Mouse (Mus musculus) CD4-positive, CD25-positive, alpha-beta regulatory T cell, adult 2 months (primary cell): ENCODE measurements around the gene Snx5.

Experiments used
- DNase-seq: peaks from one replicate; pipeline ENCODE4 v3.0.0-alpha.2; 2012; ENCODE audit warnings: low read depth, low spot score

Gene Snx5

GRCm38 (mm10) chr2:144267004-144267730 lies 3.5 kb downstream of the Snx5 start:
- no peak for DNase-seq

GRCm38 (mm10) chr2:144265916-144266683 lies 4.6 kb downstream of the Snx5 start:
- no peak for DNase-seq

GRCm38 (mm10) chr2:144265120-144265488 lies 5.6 kb downstream of the Snx5 start:
- no peak for DNase-seq

- peak; percentile 22 for DNase-seq
These were observed 6.1 kb downstream of the Snx5 start for GRCm38 (mm10) chr2:144264398-144265119.

- DNase-seq, result no peak
These were observed 7.9 kb downstream of the Snx5 start for GRCm38 (mm10) chr2:144262837-144263236.

- no peak for DNase-seq
These were observed 20.6 kb downstream of the Snx5 start for GRCm38 (mm10) chr2:144250111-144250510.

GRCm38 (mm10) chr2:144248613-144249376 lies 21.9 kb downstream of the Snx5 start:
- DNase-seq, result no peak

- DNase-seq, result no peak
These were observed 23.2 kb downstream of the Snx5 start for GRCm38 (mm10) chr2:144247337-144247978.

GRCm38 (mm10) chr2:144246270-144246669 lies 24.4 kb downstream of the Snx5 start:
- no peak for DNase-seq

- no peak for DNase-seq
These were observed 25.2 kb downstream of the Snx5 start for GRCm38 (mm10) chr2:144245464-144245863.

- DNase-seq, result no peak
These were observed 30.4 kb downstream of the Snx5 start for GRCm38 (mm10) chr2:144240095-144240899.

- DNase-seq, result no peak
These were observed 31.4 kb downstream of the Snx5 start for GRCm38 (mm10) chr2:144239318-144239717.

GRCm38 (mm10) chr2:144238341-144238740 lies 32.4 kb downstream of the Snx5 start:
- DNase-seq, result no peak

GRCm38 (mm10) chr2:144236791-144237584 lies 33.7 kb downstream of the Snx5 start:
- DNase-seq, result no peak

- DNase-seq, result no peak
These were observed 34.9 kb downstream of the Snx5 start for GRCm38 (mm10) chr2:144235776-144236175.

- DNase-seq, result no peak
These were observed 37.2 kb downstream of the Snx5 start for GRCm38 (mm10) chr2:144233534-144233933.

GRCm38 (mm10) chr2:144231115-144231514 lies 39.6 kb downstream of the Snx5 start:
- DNase-seq, result peak; percentile 38

GRCm38 (mm10) chr2:144230498-144230897 lies 40.2 kb downstream of the Snx5 start:
- no peak for DNase-seq

- DNase-seq, result no peak
These were observed 41.1 kb downstream of the Snx5 start for GRCm38 (mm10) chr2:144229647-144230046.
